In the genomic region with DNA sequence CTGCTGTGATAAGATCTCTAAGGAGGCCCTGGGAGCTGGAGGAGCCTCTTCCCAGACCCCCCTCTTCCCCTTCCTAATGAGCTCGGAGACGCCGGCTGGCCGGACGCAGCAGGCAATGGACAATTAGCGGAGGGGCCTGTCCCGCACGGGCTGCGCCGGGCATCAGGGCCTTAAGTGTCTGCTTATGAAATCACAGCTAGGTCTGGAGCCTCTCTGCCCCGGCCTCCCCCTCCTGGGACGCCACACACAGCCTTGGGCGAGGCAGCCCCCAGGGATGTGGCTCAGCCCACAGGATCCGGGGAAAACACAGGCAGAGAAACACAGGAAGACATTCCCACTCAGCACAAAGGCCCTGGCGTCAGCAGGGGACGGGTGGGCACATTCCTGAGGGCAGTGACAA, we compare ENCODE assay signal across 9 mouse cellular contexts.
DNase-seq lines count a peak whose midpoint lies in the region; ATAC-seq and TF ChIP-seq lines count a peak whose summit lies in the region.
"Had no signal": no experiment of that assay in that cellular context is flagged by ENCODE, and none has a peak within 500 bp of the region (broad histone marks: within the 10 kb centered on the region; RNA-seq: fewer than 3 reads in every experiment).

No protein-coding gene starts in this region.

- intact Hi-C loops in heart, postnatal 10 days (cut with DNase I): loop anchor here (2.0 kb wide), 2 partner anchors 24 to 78 kb away; no protein-coding TSS in a partner anchor

- H3K9ac ChIP-seq in forebrain, embryonic 12.5 days: no peak overlapping the region
- H3K9ac ChIP-seq in forebrain, postnatal 0 days: no peak overlapping the region

- no peak for DNase-seq in forebrain, postnatal 0 days
- peak; percentile 29 for DNase-seq in embryo, embryonic 10.5 days (ENCODE audit: low spot score)
- peak; percentile 50 to 55 for DNase-seq in heart, postnatal 10 days
- peak; percentile 69 to 81 for DNase-seq in lung, adult 18-20 months
- no peak for DNase-seq in layer of hippocampus, adult 8-10 months (ENCODE audit: low spot score in 2 of 2)
- no peak for DNase-seq in left cerebral cortex, adult 8-10 months (ENCODE audit: low spot score in 2 of 2)
- DNase-seq in urinary bladder, postnatal 4 days (ENCODE audit: low spot score in 2 of 2): no peak

- no peak for TF ChIP-seq CTCF in forebrain, postnatal 0 days (IDR thresholded peaks at IDR 0.05; ENCODE audit: low read depth)

- H3K4me2 ChIP-seq in forebrain, embryonic 12.5 days: peak overlapping the region; percentile 4; the same call in 1 of the 2 replicates
- H3K4me2 ChIP-seq in forebrain, postnatal 0 days (ENCODE audit: low read depth): no peak overlapping the region

- H3K9me3 ChIP-seq in forebrain, embryonic 12.5 days: no peaks in the 10 kb centered on the region
- no peaks in the 10 kb centered on the region for H3K9me3 ChIP-seq in forebrain, postnatal 0 days (ENCODE audit: low read length)

- no peaks in the 10 kb centered on the region for H3K36me3 ChIP-seq in forebrain, embryonic 12.5 days (replicated peaks)
- no peaks in the 10 kb centered on the region for H3K36me3 ChIP-seq in forebrain, postnatal 0 days (ENCODE audit: insufficient read depth)

- no peak overlapping the region for H3K27ac ChIP-seq in forebrain, embryonic 12.5 days
- H3K27ac ChIP-seq in forebrain, postnatal 0 days (ENCODE audit: low read depth, low read length): no peak overlapping the region

- no peak overlapping the region for H3K4me3 ChIP-seq in forebrain, embryonic 12.5 days (replicated peaks)
- H3K4me3 ChIP-seq in forebrain, postnatal 0 days (ENCODE audit: low read depth, low read length): no peak overlapping the region
- H3K4me3 ChIP-seq: myocyte had no signal

- H3K27me3 ChIP-seq in forebrain, embryonic 12.5 days: 0 out of 2 replicates have a peak, but pooled peaks cover 7% of the 10 kb centered on the region
- H3K27me3 ChIP-seq in forebrain, postnatal 0 days (ENCODE audit: insufficient read depth, low read length): no peaks in the 10 kb centered on the region

- H3K4me1 ChIP-seq in forebrain, embryonic 12.5 days: peaks cover 5% of the 10 kb centered on the region
- no peaks in the 10 kb centered on the region for H3K4me1 ChIP-seq in forebrain, postnatal 0 days (ENCODE audit: insufficient read depth)

- WGBS in forebrain, embryonic 12.5 days: 19% methylated on average over 16 of the region's 16 CpGs
- whole genome bisulfite sequencing in forebrain, postnatal 0 days: 15% methylated on average over 16 of the region's 16 CpGs

- ATAC-seq in forebrain, embryonic 12.5 days (ENCODE audit: low FRiP score): no peak
- ATAC-seq in forebrain, postnatal 0 days: no peak

Comparison
In these comparisons a context has a peak if more than half of its experiments do, and no peak if none do; other contexts are left out.
1. DNase-seq: peak in embryo, embryonic 10.5 days (single experiment), heart, postnatal 10 days (2 of 2) and lung, adult 18-20 months (2 of 2); none in forebrain, postnatal 0 days (single experiment), layer of hippocampus, adult 8-10 months (0 of 2), left cerebral cortex, adult 8-10 months (0 of 2) and urinary bladder, postnatal 4 days (0 of 2).